Mouse (Mus musculus) neural tube, embryonic 15.5 days (tissue): Measurements from ENCODE around the gene Dtd2. TPM values are rescaled to one million over a fixed set of nuclear protein-coding genes. Genes with fewer than 3 reads are reported as not detected.

Experiments
- ATAC-seq: fragments of 200-750 bp; cut with Nextera tagmentation; 2 replicates; pipeline ENCODE4 v1.8.0; 2017; ENCODE audit warnings: mild to moderate bottlenecking, moderate TSS enrichment, moderate library complexity; ENCODE audit not compliant: low FRiP score
- H3K27ac ChIP-seq: fragments of 300-500 bp; sonication (generic); replicated peaks from 2 replicates; pipeline ENCODE4 v1.5.1; 2015; ENCODE audit warnings: mild to moderate bottlenecking, inconsistent platforms
- H3K27me3 ChIP-seq: fragments of 300-500 bp; sonication (generic); replicated peaks from 2 replicates; pipeline ENCODE4 v1.6.1; 2015; ENCODE audit warnings: inconsistent platforms
- H3K36me3 ChIP-seq: fragments of 300-500 bp; sonication (generic); 2 replicates; pipeline ENCODE4 v1.6.1; 2015; ENCODE audit warnings: inconsistent platforms
- H3K4me1 ChIP-seq: fragments of 300-500 bp; sonication (generic); 2 replicates; pipeline ENCODE4 v1.6.1; 2015; ENCODE audit warnings: inconsistent platforms
- H3K4me2 ChIP-seq: fragments of 300-500 bp; sonication (generic); 2 replicates; pipeline ENCODE4 v1.6.1; 2015; ENCODE audit warnings: inconsistent platforms, mild to moderate bottlenecking, moderate library complexity
- H3K4me3 ChIP-seq: fragments of 300-500 bp; sonication (generic); replicated peaks from 2 replicates; pipeline ENCODE4 v1.5.1; 2015; ENCODE audit warnings: mild to moderate bottlenecking, inconsistent platforms
- H3K9ac ChIP-seq: fragments of 300-500 bp; sonication (generic); replicated peaks from 2 replicates; pipeline ENCODE4 v1.6.1; 2015; ENCODE audit warnings: mild to moderate bottlenecking, inconsistent platforms
- H3K9me3 ChIP-seq: fragments of 300-500 bp; sonication (generic); replicated peaks from 2 replicates; pipeline ENCODE4 v1.6.1; 2016; ENCODE audit warnings: inconsistent platforms
- WGBS: fragments of 180-500 bp; shearing (Covaris S2); methylation state at CpG from one replicate; pipeline ENCODE4 v1.1.7; 2015; ENCODE audit warnings: mixed read lengths; 5-methylcytosine and 5-hydroxymethylcytosine counted together
- polyA plus RNA-seq: library from polyadenylated mRNA; unstranded; fragments of >200 nt; fragmentation: Nextera tagmentation; extraction: Ambion mirVana; gene quantifications from 2 replicates; pipeline ENCODE4 v1.2.1, GENCODE M21; 2015

Gene Dtd2
- polyA plus RNA-seq, 1 experiment from 2014 or later, result 20.9 TPM

GRCm38 (mm10) chr12:51947498-51947945 is 58.8 kb downstream of the Dtd2 start:
- H3K36me3 ChIP-seq, result peaks cover 53% of the 10 kb centered on the region

DNA sequence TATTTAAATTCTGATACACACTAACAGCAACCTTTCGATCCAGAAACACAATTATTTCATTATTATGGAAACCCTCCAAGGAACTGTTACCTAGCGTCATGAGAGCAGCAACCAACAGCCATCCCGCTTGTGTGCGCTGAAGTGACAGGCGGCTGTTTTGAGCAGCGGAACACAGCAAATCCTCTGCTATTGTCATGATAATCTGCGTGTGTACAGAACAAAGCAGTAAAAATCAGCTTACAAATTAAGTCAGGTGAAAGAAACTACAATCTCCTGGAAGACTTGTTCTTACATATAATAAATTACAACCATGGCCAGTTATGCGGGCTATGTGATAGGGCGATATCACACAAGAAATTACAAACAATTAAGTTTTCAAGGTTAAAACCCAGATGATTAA is 61.0 kb downstream of the Dtd2 start:
- peaks cover 38% of the 10 kb centered on the region for H3K36me3 ChIP-seq
- H3K4me2 ChIP-seq, result no peak overlapping the region
- H3K9me3 ChIP-seq, result no peaks in the 10 kb centered on the region
- H3K9ac ChIP-seq, result no peak overlapping the region
- no peak for ATAC-seq
- H3K27ac ChIP-seq, result no peak overlapping the region
- H3K4me1 ChIP-seq, result no peaks in the 10 kb centered on the region
- no peaks in the 10 kb centered on the region for H3K27me3 ChIP-seq
- H3K4me3 ChIP-seq, result no peak overlapping the region
- 40% methylated on average over 9 of the region's 9 CpGs for WGBS

More at GRCm38 (mm10) chr12:51947498-51947945, 58.8 kb downstream of the Dtd2 start:
- no peaks in the 10 kb centered on the region for H3K4me1 ChIP-seq
- H3K9ac ChIP-seq, result no peak overlapping the region
- WGBS, result 82% methylated on average over 10 of the region's 10 CpGs
- H3K4me3 ChIP-seq, result no peak overlapping the region
- H3K9me3 ChIP-seq, result no peaks in the 10 kb centered on the region
- no peak for ATAC-seq
- no peak overlapping the region for H3K27ac ChIP-seq
- H3K4me2 ChIP-seq, result no peak overlapping the region
- no peaks in the 10 kb centered on the region for H3K27me3 ChIP-seq

- Histone ChIP-seq H3K4me2 (no peak overlapping the region), H3K36me3 (peaks cover 20% of the 10 kb centered on the region), H3K27me3 (no peaks in the 10 kb centered on the region), H3K9me3 (no peaks in the 10 kb centered on the region), H3K4me3 (no peak overlapping the region), H3K9ac (no peak overlapping the region), H3K27ac (no peak overlapping the region), H3K4me1 (no peaks in the 10 kb centered on the region)
- no peak for ATAC-seq
- 79% methylated on average over 4 of the region's 4 CpGs for WGBS
Measured at GRCm38 (mm10) chr12:51939848-51940247, 66.5 kb downstream of the Dtd2 start.

Other genes starting within 250 kb of the Dtd2 start
- gene Hectd1, start 177.0 kb downstream of the Dtd2 start, polyA plus RNA-seq, result 36.0 and 37.6 TPM in 2 replicates
- gene Heatr5a, start 35.2 kb downstream of the Dtd2 start, polyA plus RNA-seq, result 5.8 and 6.8 TPM in 2 replicates
- gene Gpr33, start 21.6 kb upstream of the Dtd2 start, polyA plus RNA-seq, result not detected in 2 replicates
- 7.3 and 8.0 TPM in 2 replicates for gene Nubpl, start 91.2 kb upstream of the Dtd2 start, polyA plus RNA-seq